ENCODE assay signal across 9 mouse cellular contexts in genomic region chr7:126700063-126701015, GRCm38 (mm10). TPM values are rescaled to one million over a fixed set of nuclear protein-coding genes. Genes with fewer than 3 reads are reported as not detected.
A peak's percentile ranks its signal among the peaks of the same experiment; 100 is the strongest.
DNase-seq lines count a peak whose midpoint lies in the region; ATAC-seq lines count a peak whose summit lies in the region.
"Had no signal": no experiment of that assay in that cellular context is flagged by ENCODE, and none has a peak within 500 bp of the region (broad histone marks: within the 10 kb centered on the region; RNA-seq: fewer than 3 reads in every experiment).

No protein-coding gene starts in this region.

- 0 out of 2 replicates have a peak overlapping the region, but pooled peaks have one; percentile 3 for H3K27ac ChIP-seq in midbrain, embryonic 12.5 days (replicated peaks)
- H3K27ac ChIP-seq in midbrain, embryonic 16.5 days (ENCODE audit: low read length) = no peak overlapping the region
- peak overlapping the region; percentile 98 for H3K27ac ChIP-seq in macrophage
- H3K27ac ChIP-seq: lung, embryonic 15.5 days had no signal

- H3K4me2 ChIP-seq in midbrain, embryonic 12.5 days (replicated peaks) = no peak overlapping the region
- H3K4me2 ChIP-seq in midbrain, embryonic 16.5 days (ENCODE audit: low read length) = no peak overlapping the region; the same call in 1 of the 2 replicates

- peaks cover 46% of the 10 kb centered on the region for H3K4me1 ChIP-seq in midbrain, embryonic 12.5 days
- H3K4me1 ChIP-seq in midbrain, embryonic 16.5 days (ENCODE audit: control insufficient read depth, insufficient read depth, low read length) = peaks cover 45% of the 10 kb centered on the region

- 87% methylated on average over 25 of the region's 25 CpGs for WGBS in midbrain, embryonic 12.5 days
- WGBS in midbrain, embryonic 16.5 days = 80% methylated on average over 25 of the region's 25 CpGs
- 84% methylated on average over 21 of the region's 25 CpGs for WGBS in macrophage (ENCODE audit: missing documents)

- no peak overlapping the region for H3K9ac ChIP-seq in midbrain, embryonic 12.5 days (replicated peaks)
- no peak overlapping the region for H3K9ac ChIP-seq in midbrain, embryonic 16.5 days (ENCODE audit: low read depth, low read length)
- H3K9ac ChIP-seq: lung, embryonic 15.5 days had no signal

- peak; percentile 92 for DNase-seq in heart, adult 11 months
- DNase-seq in heart, adult 9 months (ENCODE audit: low spot score in 2 of 2) = no peak
- DNase-seq in cerebellum, postnatal 25 days = peak; percentile 34 to 58
- DNase-seq in left cerebral cortex, postnatal 36 days (ENCODE audit: low spot score in 2 of 2) = no peak
- DNase-seq in left cerebral cortex, adult 9 months (ENCODE audit: low spot score in 2 of 2) = no peak

- peaks cover 82% of the 10 kb centered on the region for H3K79me2 ChIP-seq in macrophage (ENCODE audit: inconsistent target)

- H3K27me3 ChIP-seq in midbrain, embryonic 12.5 days = peaks cover 16% of the 10 kb centered on the region
- no peaks in the 10 kb centered on the region for H3K27me3 ChIP-seq in midbrain, embryonic 16.5 days (ENCODE audit: control insufficient read depth, insufficient read depth, low read depth, low read length)

- ATAC-seq in midbrain, embryonic 12.5 days (ENCODE audit: low FRiP score, low read depth) = no peak
- ATAC-seq in midbrain, embryonic 16.5 days = no peak

- H3K36me3 ChIP-seq in midbrain, embryonic 12.5 days = peaks cover 16% of the 10 kb centered on the region
- H3K36me3 ChIP-seq in midbrain, embryonic 16.5 days (ENCODE audit: control insufficient read depth, insufficient read depth, low read length) = peaks cover 15% of the 10 kb centered on the region
- H3K36me3 ChIP-seq in macrophage (ENCODE audit: inconsistent target) = peaks cover 23% of the 10 kb centered on the region

- no peaks in the 10 kb centered on the region for H3K9me3 ChIP-seq in midbrain, embryonic 12.5 days
- no peaks in the 10 kb centered on the region for H3K9me3 ChIP-seq in midbrain, embryonic 16.5 days (replicated peaks; ENCODE audit: control insufficient read depth, low read length, poor library complexity, severe bottlenecking)
- H3K9me3 ChIP-seq: lung, embryonic 15.5 days had no signal

- H3K4me3 ChIP-seq in midbrain, embryonic 12.5 days = no peak overlapping the region
- H3K4me3 ChIP-seq in midbrain, embryonic 16.5 days (ENCODE audit: low read depth, low read length) = no peak overlapping the region
- no peak overlapping the region; the same call in 1 of the 2 replicates for H3K4me3 ChIP-seq in macrophage (ENCODE audit: inconsistent target)
- H3K4me3 ChIP-seq: lung, embryonic 15.5 days had no signal

- intact Hi-C loops in left cerebral cortex, postnatal 36 days (cut with DNase I) = loop anchor here (5.0 kb wide), 3 partner anchors 62 to 97 kb away; partner anchors contain the start of genes Fam57b and Ypel3

RNA-seq across cellular contexts. Expression of gene Slx1b, which starts 4.8 kb away (rescaled TPM):
- polyA plus RNA-seq in midbrain, embryonic 12.5 days (2016; fragmentation: Nextera tagmentation; extraction: Ambion mirVana) = 16.6 and 19.1 TPM in 2 replicates
- 16.8 and 17.3 TPM in 2 replicates for polyA plus RNA-seq in midbrain, embryonic 16.5 days (2015; fragmentation: Nextera tagmentation; extraction: Ambion mirVana)
- total RNA-seq in macrophage (2018; cell fraction: chromatin; rRNA removed) = 10 to 100 TPM in 13 of 26 experiments, 1 to 10 TPM in 13; 3.3 to 23.9 (median 9.0) TPM
- total RNA-seq in macrophage (2018; cell fraction: cytosol; rRNA removed) = 1 to 10 TPM; 1.8 to 7.4 (median 5.6) TPM
- 10 to 100 TPM in 12 of 26 experiments, 1 to 10 TPM in 14; 2.4 to 24.5 (median 9.1) TPM for total RNA-seq in macrophage (2018; cell fraction: nucleus; rRNA removed)
- polyA plus RNA-seq in macrophage (2018) = 4.2 to 7.9 TPM (median 4.8 TPM) in 3 replicates
- total RNA-seq in left cerebral cortex, postnatal 36 days (2021) = 10 to 100 TPM; 17.6 to 20.3 TPM

RNA-seq across cellular contexts. Expression of gene Bola2, which starts 5.1 kb away (rescaled TPM):
- 151 TPM in 2 replicates for polyA plus RNA-seq in midbrain, embryonic 12.5 days (2016; fragmentation: Nextera tagmentation; extraction: Ambion mirVana)
- 113 and 120 TPM in 2 replicates for polyA plus RNA-seq in midbrain, embryonic 16.5 days (2015; fragmentation: Nextera tagmentation; extraction: Ambion mirVana)
- total RNA-seq in macrophage (2018; cell fraction: chromatin; rRNA removed) = 10 to 100 TPM in 20 of 26 experiments, 1 to 10 TPM in 6; 2.6 to 57.7 (median 19.4) TPM
- total RNA-seq in macrophage (2018; cell fraction: cytosol; rRNA removed) = 100 to 1,000 TPM in 2 of 26 experiments, 10 to 100 TPM in 24; 47.6 to 105 (median 80.6) TPM
- 10 to 100 TPM in 23 of 26 experiments, 1 to 10 TPM in 3; 7.4 to 71.2 (median 33.6) TPM for total RNA-seq in macrophage (2018; cell fraction: nucleus; rRNA removed)
- 39.1 to 134 TPM (median 42.4 TPM) in 3 replicates for polyA plus RNA-seq in macrophage (2018)
- 100 to 1,000 TPM in 1 of 2 experiments, 10 to 100 TPM in 1; 85.8 to 109 TPM for total RNA-seq in left cerebral cortex, postnatal 36 days (2021)

RNA-seq across cellular contexts. Expression of gene Coro1a, which starts 7.2 kb away (rescaled TPM):
- 60.8 and 65.9 TPM in 2 replicates for polyA plus RNA-seq in midbrain, embryonic 12.5 days (2016; fragmentation: Nextera tagmentation; extraction: Ambion mirVana)
- polyA plus RNA-seq in midbrain, embryonic 16.5 days (2015; fragmentation: Nextera tagmentation; extraction: Ambion mirVana) = 114 and 122 TPM in 2 replicates
- total RNA-seq in macrophage (2018; cell fraction: chromatin; rRNA removed) = 100 to 1,000 TPM in 24 of 26 experiments, 10 to 100 TPM in 2; 41.0 to 569 (median 277) TPM
- 100 to 1,000 TPM; 120 to 264 (median 176) TPM for total RNA-seq in macrophage (2018; cell fraction: cytosol; rRNA removed)
- total RNA-seq in macrophage (2018; cell fraction: nucleus; rRNA removed) = 100 to 1,000 TPM; 109 to 332 (median 183) TPM
- 69.4 to 223 TPM (median 209 TPM) in 3 replicates for polyA plus RNA-seq in macrophage (2018)
- total RNA-seq in left cerebral cortex, postnatal 36 days (2021) = 100 to 1,000 TPM; 159 to 176 TPM

RNA-seq across cellular contexts. Expression of gene Sult1a1, which starts 24.1 kb away (rescaled TPM):
- 0.45 and 1.1 TPM in 2 replicates for polyA plus RNA-seq in midbrain, embryonic 12.5 days (2016; fragmentation: Nextera tagmentation; extraction: Ambion mirVana)
- polyA plus RNA-seq in midbrain, embryonic 16.5 days (2015; fragmentation: Nextera tagmentation; extraction: Ambion mirVana) = 7.6 and 8.5 TPM in 2 replicates
- total RNA-seq in macrophage (2018; cell fraction: chromatin; rRNA removed) = 1 to 10 TPM in 20 of 26 experiments, under 1 TPM in 3, not detected in 3; 0.74 to 6.1 (median 1.8) TPM
- total RNA-seq in macrophage (2018; cell fraction: cytosol; rRNA removed) = 1 to 10 TPM in 25 of 26 experiments, under 1 TPM in 1; 0.95 to 8.6 (median 3.4) TPM
- 1 to 10 TPM in 16 of 26 experiments, under 1 TPM in 7, not detected in 3; 0.36 to 8.6 (median 1.5) TPM for total RNA-seq in macrophage (2018; cell fraction: nucleus; rRNA removed)
- 1.7 to 8.8 TPM (median 7.5 TPM) in 3 replicates for polyA plus RNA-seq in macrophage (2018)
- total RNA-seq in left cerebral cortex, postnatal 36 days (2021) = 10 to 100 TPM in 1 of 2 experiments, 1 to 10 TPM in 1; 9.6 to 15.9 TPM

RNA-seq across cellular contexts. Expression of gene Sgf29, which starts 51.2 kb away (rescaled TPM):
- polyA plus RNA-seq in midbrain, embryonic 12.5 days (2016; fragmentation: Nextera tagmentation; extraction: Ambion mirVana) = 44.1 and 46.4 TPM in 2 replicates
- polyA plus RNA-seq in midbrain, embryonic 16.5 days (2015; fragmentation: Nextera tagmentation; extraction: Ambion mirVana) = 50.1 and 56.9 TPM in 2 replicates
- 10 to 100 TPM in 21 of 26 experiments, 1 to 10 TPM in 5; 3.7 to 39.6 (median 21.9) TPM for total RNA-seq in macrophage (2018; cell fraction: chromatin; rRNA removed)
- total RNA-seq in macrophage (2018; cell fraction: cytosol; rRNA removed) = 10 to 100 TPM; 10.2 to 23.4 (median 16.9) TPM
- 10 to 100 TPM in 18 of 26 experiments, 1 to 10 TPM in 8; 4.0 to 36.7 (median 16.2) TPM for total RNA-seq in macrophage (2018; cell fraction: nucleus; rRNA removed)
- polyA plus RNA-seq in macrophage (2018) = 12.5 to 21.7 TPM (median 17.0 TPM) in 3 replicates
- total RNA-seq in left cerebral cortex, postnatal 36 days (2021) = 10 to 100 TPM; 27.2 to 38.4 TPM

Comparison
In these comparisons a context has a peak if more than half of its experiments do, and no peak if none do; other contexts are left out.
1. DNase-seq: peak in heart, adult 11 months (single experiment) and cerebellum, postnatal 25 days (2 of 2); none in heart, adult 9 months (0 of 2), left cerebral cortex, postnatal 36 days (0 of 2) and left cerebral cortex, adult 9 months (0 of 2).